Mouse (Mus musculus): ENCODE data around the gene Ncam2. TPM values are rescaled to one million over a fixed set of nuclear protein-coding genes. Genes with fewer than 3 reads are reported as not detected.

Ncam2 gene
- 0.28 TPM for polyA plus RNA-seq (2015; fragmentation: Illumina TruSeq; extraction: RNeasy Lipid Tissue Mini Kit (QIAGEN cat#74804); ENCODE audit: insufficient read depth, low read depth, low replicate concordance)

DNA sequence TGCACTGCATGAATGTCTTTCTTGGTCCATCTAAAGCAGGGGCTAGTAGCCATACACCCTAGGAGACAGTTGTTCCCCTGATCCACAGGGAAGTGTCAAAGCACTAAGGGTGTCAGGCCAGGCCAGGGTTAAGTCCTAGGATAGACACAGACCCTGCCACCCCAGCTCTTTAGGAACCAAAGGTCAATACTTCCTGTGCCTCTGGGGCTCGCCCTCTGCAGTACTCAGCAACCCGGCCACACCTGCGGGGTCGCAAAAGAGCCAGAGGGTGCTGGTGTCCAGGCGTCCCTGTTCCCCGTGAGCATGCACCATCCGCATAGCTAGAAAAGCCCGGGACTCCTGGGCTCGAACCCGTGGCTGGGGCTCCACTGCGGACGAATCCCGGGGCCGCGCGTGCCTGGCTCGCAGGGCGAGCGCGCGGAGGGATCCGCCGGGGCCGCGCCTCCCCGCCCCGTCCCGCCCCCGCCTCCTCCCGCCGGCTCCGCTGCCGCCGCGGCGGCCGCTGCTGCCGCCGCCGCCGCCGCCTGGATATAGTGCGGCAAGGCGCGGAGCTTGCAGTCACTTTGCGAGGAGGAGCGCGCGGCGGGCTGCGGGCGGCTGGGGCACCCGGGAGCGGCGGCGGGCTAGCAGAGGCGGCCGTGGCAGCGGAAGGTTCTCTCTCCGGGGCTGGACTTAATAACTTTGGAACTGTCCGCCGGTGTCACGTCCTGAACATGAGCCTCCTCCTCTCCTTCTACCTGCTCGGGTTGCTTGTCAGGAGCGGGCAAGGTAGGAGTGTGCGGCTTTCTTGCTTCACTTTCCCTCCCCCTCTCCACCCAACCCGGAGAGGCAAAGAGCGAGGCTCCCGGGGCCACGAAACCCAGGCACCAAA is at the start of gene Ncam2:
Gene Ncam2 (plus strand): TSS at position 497 of the 871 bp plus-strand sequence.

